Mouse (Mus musculus) cerebellum, adult 2 months (tissue): ENCODE measurements around the gene Bysl.

Source experiments
- CTCF ChIP-seq: fragments of 200-500 bp; IDR thresholded peaks from 2 replicates; pipeline ENCODE4 v1.5.1; 2011; ENCODE audit warnings: low read depth, mild to moderate bottlenecking, control low read depth, low read length, moderate library complexity, borderline replicate concordance; ENCODE audit not compliant: insufficient read depth
- POLR2A ChIP-seq: fragments of 200-500 bp; IDR thresholded peaks from 2 replicates; pipeline ENCODE4 v1.6.1; 2011; ENCODE audit warnings: low read length, control low read depth, borderline replicate concordance; ENCODE audit not compliant: insufficient read depth

DNA sequence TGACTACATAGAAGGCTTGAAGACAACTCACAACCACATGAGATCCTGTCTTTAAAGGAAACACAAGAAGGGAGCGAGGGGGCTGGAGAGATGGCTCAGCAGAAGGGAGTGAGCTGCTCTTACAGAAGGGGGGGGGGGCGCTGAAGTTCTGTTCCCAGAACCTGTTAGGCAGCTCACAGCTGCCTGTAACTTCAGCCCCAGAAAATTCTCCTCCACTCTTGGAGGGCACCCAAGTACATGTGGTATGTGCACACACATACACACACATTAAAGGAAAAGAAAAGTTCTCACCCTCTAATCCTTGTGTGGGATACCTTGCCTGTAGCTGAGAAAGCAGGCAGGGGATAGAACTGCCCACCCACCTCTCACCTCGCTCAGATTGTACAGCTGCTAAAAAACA, 54.1 kb downstream of the Bysl start:
- TF ChIP-seq CTCF (no peak), POLR2A (no peak)
